Mouse (Mus musculus) neural tube, embryonic 13.5 days (tissue): Measurements from ENCODE around the gene Rev3l. TPM values are rescaled to one million over a fixed set of nuclear protein-coding genes. Genes with fewer than 3 reads are reported as not detected.

Experiments
- ATAC-seq: fragments of 200-750 bp; cut with Nextera tagmentation; 2 replicates; pipeline ENCODE4 v1.8.0; 2017; ENCODE audit warnings: low read depth, mild to moderate bottlenecking, moderate TSS enrichment, moderate library complexity
- H3K27ac ChIP-seq: fragments of 300-500 bp; sonication (generic); replicated peaks from 2 replicates; pipeline ENCODE4 v1.5.1; 2015; ENCODE audit warnings: moderate library complexity, mild to moderate bottlenecking, inconsistent platforms
- H3K27me3 ChIP-seq: fragments of 300-500 bp; sonication (generic); 2 replicates; pipeline ENCODE4 v1.6.1; 2015; ENCODE audit warnings: mild to moderate bottlenecking, inconsistent platforms
- H3K36me3 ChIP-seq: fragments of 300-500 bp; sonication (generic); 2 replicates; pipeline ENCODE4 v1.6.1; 2015; ENCODE audit warnings: mild to moderate bottlenecking, inconsistent platforms
- H3K4me1 ChIP-seq: fragments of 300-500 bp; sonication (generic); replicated peaks from 2 replicates; pipeline ENCODE4 v1.6.1; 2015; ENCODE audit warnings: inconsistent platforms
- H3K4me2 ChIP-seq: fragments of 300-500 bp; sonication (generic); 2 replicates; pipeline ENCODE4 v1.6.1; 2015; ENCODE audit warnings: inconsistent platforms, mild to moderate bottlenecking, moderate library complexity
- H3K4me3 ChIP-seq: fragments of 300-500 bp; sonication (generic); 2 replicates; pipeline ENCODE4 v1.5.1; 2015; ENCODE audit warnings: mild to moderate bottlenecking, inconsistent platforms
- H3K9ac ChIP-seq: fragments of 300-500 bp; sonication (generic); 2 replicates; pipeline ENCODE4 v1.6.1; 2015; ENCODE audit warnings: moderate library complexity, mild to moderate bottlenecking, inconsistent platforms
- H3K9me3 ChIP-seq: fragments of 300-500 bp; sonication (generic); 2 replicates; pipeline ENCODE4 v1.6.1; 2016; ENCODE audit warnings: inconsistent platforms
- WGBS: fragments of 180-500 bp; shearing (Covaris S2); methylation state at CpG from one replicate; pipeline ENCODE4 v1.1.7; 2015; 5-methylcytosine and 5-hydroxymethylcytosine counted together
- polyA plus RNA-seq: library from polyadenylated mRNA; unstranded; fragments of >200 nt; fragmentation: Nextera tagmentation; extraction: Ambion mirVana; gene quantifications from 2 replicates; pipeline ENCODE4 v1.2.1, GENCODE M21; 2015

Rev3l gene
- 27.3 and 28.3 TPM in 2 replicates for polyA plus RNA-seq

GRCm38 (mm10) chr10:39731736-39732265, at the start of gene Rev3l:
Gene Rev3l (plus strand): TSS chr10:39732118.
- peak; percentile 84 for ATAC-seq
- WGBS: 1% methylated on average over 43 of the region's 64 CpGs

GRCm38 (mm10) chr10:39682556-39682955, 49.4 kb upstream of the Rev3l start:
- Histone ChIP-seq H3K27me3 (no peaks in the 10 kb centered on the region), H3K27ac (no peak overlapping the region), H3K4me2 (no peak overlapping the region), H3K9me3 (no peaks in the 10 kb centered on the region), H3K36me3 (0 out of 2 replicates have a peak, but pooled peaks cover 4% of the 10 kb centered on the region), H3K4me1 (peaks cover 6% of the 10 kb centered on the region), H3K9ac (no peak overlapping the region), H3K4me3 (no peak overlapping the region)
- no peak for ATAC-seq
- 82% methylated on average over 2 of the region's 2 CpGs for WGBS

More at GRCm38 (mm10) chr10:39731736-39732265, at the start of gene Rev3l:
- Histone ChIP-seq H3K36me3 (no peaks in the 10 kb centered on the region), H3K27me3 (no peaks in the 10 kb centered on the region), H3K4me1 (peaks cover 31% of the 10 kb centered on the region), H3K4me2 (peak within 1 kb of the TSS; percentile 71), H3K9me3 (no peaks in the 10 kb centered on the region), H3K9ac (peak within 1 kb of the TSS; percentile 97), H3K27ac (peak within 1 kb of the TSS; percentile 100), H3K4me3 (peak within 1 kb of the TSS; percentile 89)

- Histone ChIP-seq H3K4me1 (peaks cover 10% of the 10 kb centered on the region), H3K9ac (no peak overlapping the region), H3K27me3 (no peaks in the 10 kb centered on the region), H3K36me3 (0 out of 2 replicates have a peak, but pooled peaks cover 4% of the 10 kb centered on the region), H3K4me2 (no peak overlapping the region), H3K9me3 (no peaks in the 10 kb centered on the region), H3K27ac (no peak overlapping the region), H3K4me3 (no peak overlapping the region)
- 89% methylated on average over 2 of the region's 2 CpGs for WGBS
- no peak for ATAC-seq
Measured at GRCm38 (mm10) chr10:39683481-39683880, 48.4 kb upstream of the Rev3l start.

GRCm38 (mm10) chr10:39686811-39687210, 45.1 kb upstream of the Rev3l start:
- no peaks in the 10 kb centered on the region for H3K36me3 ChIP-seq
- 98% methylated on average over 4 of the region's 4 CpGs for WGBS
- no peak overlapping the region for H3K4me3 ChIP-seq
- peaks cover 17% of the 10 kb centered on the region for H3K4me1 ChIP-seq
- no peak overlapping the region for H3K9ac ChIP-seq
- H3K4me2 ChIP-seq: no peak overlapping the region
- no peaks in the 10 kb centered on the region for H3K9me3 ChIP-seq
- no peak overlapping the region for H3K27ac ChIP-seq
- no peaks in the 10 kb centered on the region for H3K27me3 ChIP-seq
- no peak for ATAC-seq

- H3K27me3 ChIP-seq: no peaks in the 10 kb centered on the region
- no peak for ATAC-seq
- 70% methylated on average over 3 of the region's 3 CpGs for WGBS
Measured at GRCm38 (mm10) chr10:39687851-39688250, 44.1 kb upstream of the Rev3l start.

GRCm38 (mm10) chr10:39691351-39692064, 40.4 kb upstream of the Rev3l start:
- peaks cover 13% of the 10 kb centered on the region for H3K4me1 ChIP-seq
- WGBS: 42% methylated on average over 11 of the region's 11 CpGs
- no peaks in the 10 kb centered on the region for H3K9me3 ChIP-seq
- no peak overlapping the region for H3K4me2 ChIP-seq
- H3K9ac ChIP-seq: no peak overlapping the region
- ATAC-seq: no peak
- no peak overlapping the region for H3K27ac ChIP-seq
- H3K36me3 ChIP-seq: no peaks in the 10 kb centered on the region
- H3K27me3 ChIP-seq: no peaks in the 10 kb centered on the region
- H3K4me3 ChIP-seq: no peak overlapping the region

More at GRCm38 (mm10) chr10:39687851-39688250, 44.1 kb upstream of the Rev3l start:
- H3K9me3 ChIP-seq: no peaks in the 10 kb centered on the region
- H3K4me3 ChIP-seq: no peak overlapping the region
- H3K27ac ChIP-seq: no peak overlapping the region
- no peak overlapping the region for H3K9ac ChIP-seq
- peaks cover 18% of the 10 kb centered on the region for H3K4me1 ChIP-seq
- H3K36me3 ChIP-seq: no peaks in the 10 kb centered on the region
- H3K4me2 ChIP-seq: no peak overlapping the region

GRCm38 (mm10) chr10:39692152-39692551, 39.8 kb upstream of the Rev3l start:
- H3K27me3 ChIP-seq: no peaks in the 10 kb centered on the region
- WGBS: 70% methylated on average over 2 of the region's 2 CpGs
- ATAC-seq: no peak

GRCm38 (mm10) chr10:39707717-39708510, 24.0 kb upstream of the Rev3l start:
- ATAC-seq: no peak
- Histone ChIP-seq H3K27me3 (no peaks in the 10 kb centered on the region), H3K4me1 (no peaks in the 10 kb centered on the region), H3K36me3 (no peaks in the 10 kb centered on the region), H3K4me2 (no peak overlapping the region), H3K27ac (no peak overlapping the region), H3K9ac (no peak overlapping the region), H3K9me3 (no peaks in the 10 kb centered on the region), H3K4me3 (no peak overlapping the region)
- 93% methylated on average over 2 of the region's 2 CpGs for WGBS

More at GRCm38 (mm10) chr10:39692152-39692551, 39.8 kb upstream of the Rev3l start:
- H3K9ac ChIP-seq: no peak overlapping the region
- H3K9me3 ChIP-seq: no peaks in the 10 kb centered on the region
- H3K4me3 ChIP-seq: no peak overlapping the region
- no peak overlapping the region for H3K27ac ChIP-seq
- H3K36me3 ChIP-seq: no peaks in the 10 kb centered on the region
- no peak overlapping the region for H3K4me2 ChIP-seq
- peaks cover 13% of the 10 kb centered on the region for H3K4me1 ChIP-seq

GRCm38 (mm10) chr10:39716936-39717335, 15.0 kb upstream of the Rev3l start:
- no peak overlapping the region for H3K9ac ChIP-seq
- no peaks in the 10 kb centered on the region for H3K27me3 ChIP-seq
- WGBS: 81% methylated on average over 5 of the region's 5 CpGs
- no peak overlapping the region for H3K4me3 ChIP-seq
- H3K4me2 ChIP-seq: no peak overlapping the region
- H3K4me1 ChIP-seq: no peaks in the 10 kb centered on the region
- H3K9me3 ChIP-seq: no peaks in the 10 kb centered on the region
- H3K36me3 ChIP-seq: no peaks in the 10 kb centered on the region
- H3K27ac ChIP-seq: no peak overlapping the region
- no peak for ATAC-seq

GRCm38 (mm10) chr10:39730976-39731735, 762 bp upstream of the Rev3l start:
- Histone ChIP-seq H3K36me3 (no peaks in the 10 kb centered on the region), H3K4me3 (peak overlapping the region; percentile 89), H3K27me3 (no peaks in the 10 kb centered on the region), H3K27ac (peak overlapping the region; percentile 100), H3K4me1 (peaks cover 30% of the 10 kb centered on the region), H3K9ac (peak overlapping the region; percentile 97), H3K4me2 (peak overlapping the region; percentile 71), H3K9me3 (no peaks in the 10 kb centered on the region)
- peak; percentile 92 for ATAC-seq
- WGBS: under 1% methylated on average over 36 of the region's 66 CpGs

GRCm38 (mm10) chr10:39732266-39733100, 565 bp downstream of the Rev3l start:
- under 1% methylated on average over 91 of the region's 105 CpGs for WGBS

More at GRCm38 (mm10) chr10:39732266-39733100, 565 bp downstream of the Rev3l start:
- Histone ChIP-seq H3K9me3 (no peaks in the 10 kb centered on the region), H3K36me3 (no peaks in the 10 kb centered on the region), H3K9ac (peak overlapping the region; percentile 97), H3K4me1 (peaks cover 34% of the 10 kb centered on the region), H3K27ac (peak overlapping the region; percentile 100), H3K4me3 (peak overlapping the region; percentile 89), H3K4me2 (peak overlapping the region; percentile 55), H3K27me3 (no peaks in the 10 kb centered on the region)
- ATAC-seq: peak; percentile 63
